In the genomic region with DNA sequence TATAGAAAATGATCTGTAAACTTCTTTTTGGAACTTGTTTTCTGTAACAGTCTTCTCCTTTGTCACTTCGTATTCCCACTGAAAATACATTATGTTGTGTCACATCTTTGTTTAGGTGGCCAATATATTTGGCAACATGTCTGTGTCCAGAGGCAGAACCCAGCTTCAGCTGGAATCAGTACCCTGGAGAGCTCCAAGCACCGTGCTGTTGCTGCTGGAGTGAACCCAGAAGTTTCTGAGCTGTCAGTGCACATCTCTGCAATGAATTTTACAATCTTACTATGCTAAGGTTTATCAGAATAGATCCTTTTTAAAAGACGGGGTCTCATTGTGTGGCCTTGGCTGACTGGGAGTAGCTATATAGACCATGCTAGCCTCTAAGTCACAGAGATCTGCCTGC, we compare ENCODE assay signal across 10 mouse cellular contexts. TPM values are rescaled to one million over a fixed set of nuclear protein-coding genes. Genes with fewer than 3 reads are reported as not detected.
A peak's percentile ranks its signal among the peaks of the same experiment; 100 is the strongest.
DNase-seq lines count a peak whose midpoint lies in the region; ATAC-seq and TF ChIP-seq lines count a peak whose summit lies in the region.
"Had no signal": no experiment of that assay in that cellular context is flagged by ENCODE, and none has a peak within 500 bp of the region (broad histone marks: within the 10 kb centered on the region; RNA-seq: fewer than 3 reads in every experiment).

No protein-coding gene starts in this region.

- DNase-seq in kidney, adult 2 months, result peak; percentile 33
- peak; percentile 42 for DNase-seq in R1 (ENCODE audit: low read depth, low spot score)
- DNase-seq in fibroblast of lung, adult 2 months (ENCODE audit: low read depth), result peak; percentile 12
- DNase-seq in left cerebral cortex, adult 18-20 months (ENCODE audit: low spot score in 2 of 2), result no peak
- no peak for DNase-seq in B cell, adult 2 months
- no peak for DNase-seq in spleen, postnatal 4 days (ENCODE audit: low spot score in 2 of 2)

- WGBS in kidney, adult 2 months, result 21% methylated on average over 3 of the region's 3 CpGs
- 28% methylated on average over 3 of the region's 3 CpGs for WGBS in kidney, embryonic 16.5 days

- TF ChIP-seq CTCF in kidney, adult 2 months (conservative IDR thresholded peaks at IDR 0.05; ENCODE audit: insufficient read depth, insufficient read length, low read depth, low read length), result no peak

- no peak overlapping the region for H3K9ac ChIP-seq in kidney, embryonic 16.5 days (replicated peaks; ENCODE audit: low read length)
- H3K9ac ChIP-seq: liver, embryonic 15.5 days had no signal

- no peak for ATAC-seq in kidney, embryonic 16.5 days (ENCODE audit: low FRiP score, low TSS enrichment)
- ATAC-seq in megakaryocyte progenitor cell, adult 5-6 weeks (replicated peaks; ENCODE audit: poor library complexity), result peak; percentile 60; the same call in 1 of the 2 replicates

- no peaks in the 10 kb centered on the region for H3K9me3 ChIP-seq in kidney, embryonic 16.5 days (ENCODE audit: low read length)
- H3K9me3 ChIP-seq: liver, embryonic 15.5 days had no signal

- no peaks in the 10 kb centered on the region for H3K27me3 ChIP-seq in kidney, adult 2 months (replicated peaks; ENCODE audit: control insufficient read depth, insufficient read depth, low read length)
- no peaks in the 10 kb centered on the region for H3K27me3 ChIP-seq in kidney, embryonic 16.5 days (ENCODE audit: insufficient read depth, low read length)
- H3K27me3 ChIP-seq: liver, embryonic 15.5 days had no signal

- H3K4me1 ChIP-seq in kidney, adult 2 months (ENCODE audit: control insufficient read depth, insufficient read depth, low read length), result no peaks in the 10 kb centered on the region
- H3K4me1 ChIP-seq in kidney, embryonic 16.5 days (ENCODE audit: insufficient read depth, low read length), result no peaks in the 10 kb centered on the region
- H3K4me1 ChIP-seq: liver, embryonic 15.5 days had no signal

- TF ChIP-seq POLR2A in kidney, adult 2 months (IDR thresholded peaks at IDR 0.05; ENCODE audit: low read depth, low read length), result no peak

- no peak overlapping the region for H3K4me2 ChIP-seq in kidney, embryonic 16.5 days (replicated peaks; ENCODE audit: low read depth, low read length)
- H3K4me2 ChIP-seq: liver, embryonic 15.5 days had no signal

- no peaks in the 10 kb centered on the region for H3K36me3 ChIP-seq in kidney, adult 2 months (ENCODE audit: control insufficient read depth, insufficient read depth, low read length)
- H3K36me3 ChIP-seq in kidney, embryonic 16.5 days (ENCODE audit: insufficient read depth, low read length), result no peaks in the 10 kb centered on the region
- H3K36me3 ChIP-seq: liver, embryonic 15.5 days had no signal

- H3K27ac ChIP-seq in kidney, adult 2 months (ENCODE audit: insufficient read depth, low read depth, low read length), result no peak overlapping the region
- H3K27ac ChIP-seq in kidney, embryonic 16.5 days (ENCODE audit: low read length), result no peak overlapping the region
- H3K27ac ChIP-seq: liver, embryonic 15.5 days had no signal

- H3K4me3 ChIP-seq in kidney, adult 2 months (ENCODE audit: insufficient read depth, low read depth, low read length), result no peak overlapping the region
- no peak overlapping the region for H3K4me3 ChIP-seq in kidney, embryonic 16.5 days (ENCODE audit: low read length)
- H3K4me3 ChIP-seq: liver, embryonic 15.5 days had no signal

RNA-seq across cellular contexts. Expression of gene Syn2, which starts 44.1 kb away (rescaled TPM):
- 10.2 and 11.9 TPM in 2 replicates for polyA plus RNA-seq in kidney, adult 2 months (2012; rRNA removed)
- 1.8 TPM in 2 replicates for polyA plus RNA-seq in kidney, embryonic 16.5 days (2015; fragmentation: Nextera tagmentation; extraction: Ambion mirVana)
- not detected in 2 replicates for total RNA-seq in megakaryocyte progenitor cell, adult 5-6 weeks (2015)
- total RNA-seq in megakaryocyte progenitor cell, adult 5-6 weeks (2017), result not detected in 2 replicates
- total RNA-seq in left cerebral cortex, adult 18-20 months (2021), result 100 to 1,000 TPM; 459 to 524 TPM

RNA-seq across cellular contexts. Expression of gene Gm17482, which starts 48.3 kb away (rescaled TPM):
- polyA plus RNA-seq in kidney, adult 2 months (2012; rRNA removed), result not detected in 2 replicates
- polyA plus RNA-seq in kidney, embryonic 16.5 days (2015; fragmentation: Nextera tagmentation; extraction: Ambion mirVana), result not detected in 2 replicates
- not detected in 2 replicates for total RNA-seq in megakaryocyte progenitor cell, adult 5-6 weeks (2015)
- not detected in 2 replicates for total RNA-seq in megakaryocyte progenitor cell, adult 5-6 weeks (2017)
- not detected for total RNA-seq in left cerebral cortex, adult 18-20 months (2021)
- polyA plus RNA-seq: liver, embryonic 15.5 days; stomach, embryonic 16.5 days had no signal

Comparison
In these comparisons a context has a peak if more than half of its experiments do, and no peak if none do; other contexts are left out.
1. DNase-seq: peak in kidney, adult 2 months (single experiment), R1 (single experiment) and fibroblast of lung, adult 2 months (single experiment); none in left cerebral cortex, adult 18-20 months (0 of 2), B cell, adult 2 months (0 of 2) and spleen, postnatal 4 days (0 of 2).
2. RNA of gene Syn2, which starts 44.1 kb away (total RNA-seq): 459 to 524 TPM in left cerebral cortex, adult 18-20 months; not detected in megakaryocyte progenitor cell, adult 5-6 weeks; every median in the first group is over 100 times any median in the second.